Mouse (Mus musculus) midbrain, embryonic 12.5 days (tissue): ENCODE measurements around the gene Macrod2. TPM values are rescaled to one million over a fixed set of nuclear protein-coding genes. Genes with fewer than 3 reads are reported as not detected.
"Not testable (repeated sequence)": the region's sequence is repeated elsewhere in the genome, so short reads cannot be mapped to it uniquely, and the experiment has no call there.

ENCODE experiments used
- ATAC-seq: fragments of 200-750 bp; cut with Nextera tagmentation; 2 replicates; pipeline ENCODE4 v1.8.0; 2017; ENCODE audit warnings: low read depth, moderate TSS enrichment, moderate library complexity; ENCODE audit not compliant: low FRiP score
- H3K27ac ChIP-seq: fragments of 300-500 bp; sonication (generic); replicated peaks from 2 replicates; pipeline ENCODE4 v1.5.1; 2016; ENCODE audit warnings: mild to moderate bottlenecking
- H3K27me3 ChIP-seq: fragments of 300-500 bp; sonication (generic); 2 replicates; pipeline ENCODE4 v1.6.1; 2016; ENCODE audit warnings: mild to moderate bottlenecking
- H3K36me3 ChIP-seq: fragments of 300-500 bp; sonication (generic); 2 replicates; pipeline ENCODE4 v1.6.1; 2016
- H3K4me1 ChIP-seq: fragments of 300-500 bp; sonication (generic); 2 replicates; pipeline ENCODE4 v1.6.1; 2016
- H3K4me2 ChIP-seq: fragments of 300-500 bp; sonication (generic); replicated peaks from 2 replicates; pipeline ENCODE4 v1.6.1; 2016; ENCODE audit warnings: mild to moderate bottlenecking, moderate library complexity
- H3K4me3 ChIP-seq: fragments of 300-500 bp; sonication (generic); 2 replicates; pipeline ENCODE4 v1.5.1; 2016; ENCODE audit warnings: mild to moderate bottlenecking
- H3K9ac ChIP-seq: fragments of 300-500 bp; sonication (generic); replicated peaks from 2 replicates; pipeline ENCODE4 v1.6.1; 2016; ENCODE audit warnings: mild to moderate bottlenecking, moderate library complexity
- H3K9me3 ChIP-seq: fragments of 300-500 bp; sonication (generic); 2 replicates; pipeline ENCODE4 v1.6.1; 2016; ENCODE audit warnings: mild to moderate bottlenecking
- whole genome bisulfite sequencing: fragments of 180-500 bp; shearing (Covaris S2); methylation state at CpG from one replicate; pipeline ENCODE4 v1.1.7; 2016; 5-methylcytosine and 5-hydroxymethylcytosine counted together
- polyA plus RNA-seq: library from polyadenylated mRNA; unstranded; fragments of >200 nt; fragmentation: Nextera tagmentation; extraction: Ambion mirVana; gene quantifications from 2 replicates; pipeline ENCODE4 v1.2.1, GENCODE M21; 2016

The Macrod2 gene
- polyA plus RNA-seq, 1 experiment from 2014 or later: 52.4 TPM

- no peak overlapping the region for H3K4me2 ChIP-seq
- no peak overlapping the region for H3K4me3 ChIP-seq
- no peak for ATAC-seq
- H3K9ac ChIP-seq: no peak overlapping the region
- no peaks in the 10 kb centered on the region for H3K36me3 ChIP-seq
- no peak overlapping the region for H3K27ac ChIP-seq
- 80% methylated on average over 5 of the region's 5 CpGs for WGBS
- H3K9me3 ChIP-seq: no peaks in the 10 kb centered on the region
- H3K27me3 ChIP-seq: no peaks in the 10 kb centered on the region
- peaks cover 23% of the 10 kb centered on the region for H3K4me1 ChIP-seq
Measured at GRCm38 (mm10) chr2:140707550-140707949, 312.4 kb downstream of the Macrod2 start.

GRCm38 (mm10) chr2:140715822-140716221, 320.7 kb downstream of the Macrod2 start:
- H3K4me3 ChIP-seq: no peak overlapping the region
- H3K4me2 ChIP-seq: no peak overlapping the region
- no peak overlapping the region for H3K9ac ChIP-seq
- H3K9me3 ChIP-seq: no peaks in the 10 kb centered on the region
- H3K27ac ChIP-seq: no peak overlapping the region
- 89% methylated on average over 4 of the region's 4 CpGs for WGBS
- no peaks in the 10 kb centered on the region for H3K4me1 ChIP-seq
- no peaks in the 10 kb centered on the region for H3K36me3 ChIP-seq
- ATAC-seq: no peak
- no peaks in the 10 kb centered on the region for H3K27me3 ChIP-seq

- H3K9me3 ChIP-seq: no peaks in the 10 kb centered on the region
- H3K4me2 ChIP-seq: no peak overlapping the region
- H3K9ac ChIP-seq: no peak overlapping the region
- ATAC-seq: no peak
- no peak overlapping the region for H3K27ac ChIP-seq
- 81% methylated on average over 9 of the region's 9 CpGs for WGBS
- no peaks in the 10 kb centered on the region for H3K36me3 ChIP-seq
- no peak overlapping the region for H3K4me3 ChIP-seq
- H3K4me1 ChIP-seq: no peaks in the 10 kb centered on the region
- no peaks in the 10 kb centered on the region for H3K27me3 ChIP-seq
Measured at GRCm38 (mm10) chr2:140717407-140717806, 322.3 kb downstream of the Macrod2 start.

GRCm38 (mm10) chr2:140732616-140733183, 337.6 kb downstream of the Macrod2 start:
- Histone ChIP-seq H3K4me3 (no peak overlapping the region), H3K9me3 (no peaks in the 10 kb centered on the region), H3K27ac (no peak overlapping the region), H3K36me3 (no peaks in the 10 kb centered on the region), H3K27me3 (no peaks in the 10 kb centered on the region), H3K9ac (no peak overlapping the region), H3K4me1 (no peaks in the 10 kb centered on the region), H3K4me2 (no peak overlapping the region)
- no peak for ATAC-seq
- 50% methylated on average over 6 of the region's 6 CpGs for WGBS

GRCm38 (mm10) chr2:140740511-140740910, 345.4 kb downstream of the Macrod2 start:
- ATAC-seq: no peak
- Histone ChIP-seq H3K36me3 (no peaks in the 10 kb centered on the region), H3K27ac (no peak overlapping the region), H3K9ac (no peak overlapping the region), H3K4me3 (no peak overlapping the region), H3K4me2 (no peak overlapping the region), H3K27me3 (no peaks in the 10 kb centered on the region), H3K9me3 (no peaks in the 10 kb centered on the region), H3K4me1 (no peaks in the 10 kb centered on the region)
- 90% methylated on average over 5 of the region's 5 CpGs for WGBS

- not testable (repeated sequence) for H3K36me3 ChIP-seq, H3K27me3 ChIP-seq, H3K4me2 ChIP-seq, H3K4me3 ChIP-seq, H3K9ac ChIP-seq, H3K27ac ChIP-seq, H3K4me1 ChIP-seq, ATAC-seq, H3K9me3 ChIP-seq
- WGBS: 78% methylated on average over 2 of the region's 2 CpGs
Measured at GRCm38 (mm10) chr2:140742954-140743353, 347.8 kb downstream of the Macrod2 start.

GRCm38 (mm10) chr2:140758881-140759280, 363.8 kb downstream of the Macrod2 start:
- Histone ChIP-seq H3K36me3 (no peaks in the 10 kb centered on the region), H3K27ac (no peak overlapping the region), H3K27me3 (no peaks in the 10 kb centered on the region), H3K4me2 (no peak overlapping the region), H3K4me3 (no peak overlapping the region), H3K9me3 (no peaks in the 10 kb centered on the region), H3K9ac (no peak overlapping the region), H3K4me1 (peaks cover 4% of the 10 kb centered on the region; the same call in 1 of the 2 replicates)
- ATAC-seq: no peak
- WGBS: 87% methylated on average over 2 of the region's 2 CpGs

- no peaks in the 10 kb centered on the region for H3K27me3 ChIP-seq
- H3K4me2 ChIP-seq: no peak overlapping the region
- no peak overlapping the region for H3K27ac ChIP-seq
- H3K36me3 ChIP-seq: no peaks in the 10 kb centered on the region
- no peak overlapping the region for H3K9ac ChIP-seq
- no peak overlapping the region for H3K4me3 ChIP-seq
- no peak for ATAC-seq
- peaks cover 4% of the 10 kb centered on the region; the same call in 1 of the 2 replicates for H3K4me1 ChIP-seq
- no peaks in the 10 kb centered on the region for H3K9me3 ChIP-seq
Measured at GRCm38 (mm10) chr2:140759732-140760131, 364.6 kb downstream of the Macrod2 start.

- Histone ChIP-seq H3K4me1 (peaks cover 4% of the 10 kb centered on the region; the same call in 1 of the 2 replicates), H3K9ac (no peak overlapping the region), H3K4me3 (no peak overlapping the region), H3K27me3 (no peaks in the 10 kb centered on the region), H3K27ac (no peak overlapping the region), H3K4me2 (no peak overlapping the region), H3K36me3 (no peaks in the 10 kb centered on the region), H3K9me3 (no peaks in the 10 kb centered on the region)
- WGBS: 91% methylated on average over 3 of the region's 3 CpGs
- ATAC-seq: no peak
Measured at GRCm38 (mm10) chr2:140760137-140760536, 365.0 kb downstream of the Macrod2 start.

GRCm38 (mm10) chr2:140763076-140763891, 368.2 kb downstream of the Macrod2 start:
- H3K9me3 ChIP-seq: no peaks in the 10 kb centered on the region
- H3K9ac ChIP-seq: no peak overlapping the region
- no peak overlapping the region for H3K4me3 ChIP-seq
- 0 out of 2 replicates have a peak, but pooled peaks have one; percentile 34 for ATAC-seq
- H3K27ac ChIP-seq: no peak overlapping the region
- no peaks in the 10 kb centered on the region for H3K27me3 ChIP-seq
- no peak overlapping the region for H3K4me2 ChIP-seq
- H3K4me1 ChIP-seq: peaks cover 4% of the 10 kb centered on the region; the same call in 1 of the 2 replicates
- H3K36me3 ChIP-seq: no peaks in the 10 kb centered on the region
- WGBS: 82% methylated on average over 12 of the region's 12 CpGs

- no peak overlapping the region for H3K27ac ChIP-seq
- no peak overlapping the region for H3K4me3 ChIP-seq
- no peaks in the 10 kb centered on the region for H3K4me1 ChIP-seq
- WGBS: 88% methylated on average over 4 of the region's 4 CpGs
- no peaks in the 10 kb centered on the region for H3K36me3 ChIP-seq
- H3K4me2 ChIP-seq: no peak overlapping the region
- H3K9ac ChIP-seq: no peak overlapping the region
- no peaks in the 10 kb centered on the region for H3K9me3 ChIP-seq
- H3K27me3 ChIP-seq: no peaks in the 10 kb centered on the region
- no peak for ATAC-seq
Measured at GRCm38 (mm10) chr2:140769473-140769872, 374.4 kb downstream of the Macrod2 start.

GRCm38 (mm10) chr2:140772825-140773224, 377.7 kb downstream of the Macrod2 start:
- no peak overlapping the region for H3K9ac ChIP-seq
- H3K4me3 ChIP-seq: no peak overlapping the region
- no peaks in the 10 kb centered on the region for H3K9me3 ChIP-seq
- no peak overlapping the region for H3K27ac ChIP-seq
- H3K36me3 ChIP-seq: no peaks in the 10 kb centered on the region
- ATAC-seq: no peak
- no peaks in the 10 kb centered on the region for H3K4me1 ChIP-seq
- no peak overlapping the region for H3K4me2 ChIP-seq
- H3K27me3 ChIP-seq: no peaks in the 10 kb centered on the region
- WGBS: 88% methylated on average over 6 of the region's 6 CpGs
